Mouse (Mus musculus): ENCODE measurements around the gene Fn3krp.

The Fn3krp gene

GRCm38 (mm10) chr11:121442076-121442475 lies 20.9 kb downstream of the Fn3krp start:
- DNase-seq (ENCODE audit: low spot score): no peak

- no peak for DNase-seq (ENCODE audit: low spot score)
Measured at GRCm38 (mm10) chr11:121451216-121451726, 30.1 kb downstream of the Fn3krp start.

- DNase-seq (ENCODE audit: low spot score): peak; percentile 94
Measured at GRCm38 (mm10) chr11:121451753-121452635, 30.8 kb downstream of the Fn3krp start, which contains the start of gene Tbcd. Tbcd (plus strand) TSS chr11:121451949.

- DNase-seq (ENCODE audit: low spot score): no peak
Measured at GRCm38 (mm10) chr11:121457874-121458273, 36.7 kb downstream of the Fn3krp start.

GRCm38 (mm10) chr11:121467408-121467807 lies 46.2 kb downstream of the Fn3krp start:
- DNase-seq (ENCODE audit: low spot score): no peak

GRCm38 (mm10) chr11:121474831-121475230 lies 53.6 kb downstream of the Fn3krp start:
- no peak for DNase-seq (ENCODE audit: low spot score)

- peak; percentile 79 for DNase-seq (ENCODE audit: low spot score)
Measured at GRCm38 (mm10) chr11:121475699-121476415, 54.7 kb downstream of the Fn3krp start.

GRCm38 (mm10) chr11:121479476-121480203 lies 58.4 kb downstream of the Fn3krp start:
- DNase-seq (ENCODE audit: low spot score): no peak
